Mouse (Mus musculus): Measurements from ENCODE around the gene Ubxn11. TPM values are rescaled to one million over a fixed set of nuclear protein-coding genes. Genes with fewer than 3 reads are reported as not detected.

The Ubxn11 gene
- polyA plus RNA-seq, 1 experiment from 2014 or later = 6.2 TPM

DNA sequence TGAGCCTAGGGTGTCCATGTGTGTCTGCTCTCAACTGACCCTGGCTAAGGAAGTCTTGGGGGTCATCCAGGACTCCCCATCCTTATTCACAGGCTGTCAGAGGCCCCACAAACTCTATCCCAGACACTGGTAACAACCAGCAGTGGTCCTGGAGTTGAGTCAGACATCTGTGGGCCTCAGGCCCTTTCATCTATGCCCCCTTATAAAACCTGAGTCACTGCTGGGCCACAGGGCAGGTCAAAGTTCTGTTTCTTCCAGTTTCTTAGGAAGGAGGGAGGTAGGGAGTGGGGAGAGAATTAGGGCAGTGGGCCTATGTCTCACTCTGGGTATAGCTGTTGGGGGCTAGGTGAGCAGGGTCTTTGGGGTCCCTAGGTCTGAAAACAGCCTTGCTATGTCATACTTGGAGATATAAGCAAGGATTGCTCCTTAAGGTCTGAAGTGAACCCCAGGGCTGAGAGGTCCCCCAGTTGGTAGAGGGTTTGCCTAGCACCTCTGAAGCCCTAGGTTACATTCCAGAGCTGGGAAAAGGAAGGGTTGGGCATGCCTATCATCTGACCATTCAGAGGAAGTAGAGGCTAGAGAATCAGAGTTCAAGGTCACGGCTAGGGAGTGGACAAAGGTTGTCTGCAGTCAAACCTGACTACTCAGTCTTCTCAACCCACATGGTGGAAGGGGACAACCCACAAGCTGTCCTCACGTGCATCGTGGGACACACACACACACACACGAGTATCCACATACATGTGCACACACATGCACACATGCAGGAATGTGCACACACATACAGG lies 33.4 kb upstream of the Ubxn11 start:
- H3K27ac ChIP-seq = no peak overlapping the region
- 84% methylated on average over 4 of the region's 4 CpGs for WGBS
- H3K4me2 ChIP-seq = no peak overlapping the region
- H3K4me3 ChIP-seq = no peak overlapping the region
- 0 out of 2 replicates have a peak, but pooled peaks cover 5% of the 10 kb centered on the region for H3K4me1 ChIP-seq
- no peaks in the 10 kb centered on the region for H3K9me3 ChIP-seq (replicated peaks)
- no peaks in the 10 kb centered on the region for H3K36me3 ChIP-seq (ENCODE audit: poor library complexity, severe bottlenecking)
- H3K27me3 ChIP-seq = peaks cover 18% of the 10 kb centered on the region
- no peak overlapping the region for H3K9ac ChIP-seq
- no peak for ATAC-seq

DNA sequence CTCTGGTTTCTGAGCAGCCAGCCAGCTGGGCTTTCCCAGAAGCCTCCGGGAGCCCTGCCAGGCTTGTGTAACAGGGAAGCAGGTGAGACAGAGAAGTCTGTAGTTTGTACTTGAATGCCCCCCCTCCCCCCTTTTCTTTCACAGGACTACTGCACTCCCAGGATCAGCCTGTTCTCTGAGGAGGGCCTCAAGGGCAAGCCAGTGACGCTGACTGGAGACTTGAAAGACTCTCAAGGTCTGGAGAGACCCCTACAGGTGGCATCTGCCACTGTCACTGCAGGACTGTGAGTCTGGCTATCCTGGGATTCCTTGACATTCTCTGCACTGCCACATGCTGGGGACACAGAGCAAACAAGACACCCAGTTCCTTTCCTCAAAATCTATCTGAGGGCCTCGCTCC lies 23.7 kb upstream of the Ubxn11 start:
- no peak overlapping the region for H3K4me3 ChIP-seq
- H3K27me3 ChIP-seq = peaks cover 33% of the 10 kb centered on the region
- peaks cover 12% of the 10 kb centered on the region for H3K4me1 ChIP-seq
- no peaks in the 10 kb centered on the region for H3K36me3 ChIP-seq (ENCODE audit: poor library complexity, severe bottlenecking)
- no peak overlapping the region for H3K27ac ChIP-seq
- no peaks in the 10 kb centered on the region for H3K9me3 ChIP-seq (replicated peaks)
- no peak overlapping the region for H3K4me2 ChIP-seq
- ATAC-seq = no peak
- WGBS = 15% methylated on average over 3 of the region's 3 CpGs
- H3K9ac ChIP-seq = 0 out of 2 replicates have a peak overlapping the region, but pooled peaks have one; percentile 16

DNA sequence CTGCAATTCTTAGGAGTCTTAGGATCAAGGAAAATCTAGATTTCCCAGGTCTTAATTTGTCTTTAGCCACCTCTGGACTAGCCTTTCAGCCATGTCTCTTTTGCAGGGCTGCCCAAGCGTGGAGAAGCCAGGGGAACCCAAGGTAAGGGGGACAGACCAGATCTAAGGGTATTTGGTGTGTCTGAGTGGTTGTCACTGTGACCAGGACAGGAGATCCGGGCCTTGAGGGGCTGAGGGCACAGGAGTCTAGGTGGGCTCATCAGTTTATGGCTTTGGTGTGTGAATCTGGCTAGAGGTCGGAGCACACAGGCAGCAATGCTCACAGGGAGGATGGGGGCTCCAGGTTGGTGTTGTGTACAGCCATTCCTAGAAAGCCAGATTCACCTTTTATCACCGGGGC lies 21.7 kb upstream of the Ubxn11 start:
- WGBS = 73% methylated on average over 4 of the region's 4 CpGs
- no peaks in the 10 kb centered on the region for H3K9me3 ChIP-seq (replicated peaks)

DNA sequence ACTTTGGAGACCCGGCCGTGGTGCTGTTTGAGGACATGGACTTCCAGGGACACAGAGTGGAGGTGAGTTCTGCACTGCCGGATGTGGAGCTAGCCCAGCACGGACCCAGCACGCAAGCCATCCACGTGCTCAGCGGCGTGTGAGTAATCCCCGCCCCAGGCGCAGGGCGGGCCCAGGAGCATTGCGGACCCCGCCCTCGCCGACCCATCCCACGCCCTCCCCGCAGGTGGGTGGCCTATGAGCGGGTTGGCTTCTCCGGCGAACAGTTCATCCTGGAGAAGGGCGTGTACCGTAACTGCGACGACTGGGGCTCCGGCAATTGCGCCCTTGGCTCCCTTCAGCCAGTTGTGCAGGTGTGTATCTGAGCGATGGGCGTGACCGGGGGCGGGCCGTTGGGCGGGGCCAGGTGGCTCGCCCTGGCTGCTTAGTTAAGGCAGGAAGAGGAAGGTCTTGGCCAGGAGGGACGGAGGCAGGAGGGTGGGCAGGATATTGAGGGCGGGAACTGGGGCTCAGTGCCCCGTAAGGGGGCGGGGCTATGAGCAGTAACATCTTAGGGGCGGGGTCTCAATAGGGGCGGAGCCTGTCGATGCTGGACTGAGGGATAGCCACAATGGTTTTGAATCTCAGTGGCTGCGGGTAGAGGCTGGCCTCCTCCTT lies 20.5 kb upstream of the Ubxn11 start:
- H3K4me3 ChIP-seq = peak overlapping the region; percentile 42
- no peaks in the 10 kb centered on the region for H3K36me3 ChIP-seq (ENCODE audit: poor library complexity, severe bottlenecking)
- peak overlapping the region; percentile 71 for H3K4me2 ChIP-seq
- peak overlapping the region; percentile 43 for H3K9ac ChIP-seq
- peaks cover 33% of the 10 kb centered on the region for H3K27me3 ChIP-seq
- WGBS = under 1% methylated on average over 41 of the region's 41 CpGs
- H3K27ac ChIP-seq = no peak overlapping the region
- peaks cover 12% of the 10 kb centered on the region for H3K4me1 ChIP-seq
- no peaks in the 10 kb centered on the region for H3K9me3 ChIP-seq (replicated peaks)
- peak; percentile 36 for ATAC-seq

More for the DNA sequence above, 21.7 kb upstream of the Ubxn11 start:
- H3K4me2 ChIP-seq = no peak overlapping the region
- H3K4me3 ChIP-seq = no peak overlapping the region
- no peak overlapping the region for H3K27ac ChIP-seq
- H3K27me3 ChIP-seq = peaks cover 33% of the 10 kb centered on the region
- H3K36me3 ChIP-seq (ENCODE audit: poor library complexity, severe bottlenecking) = no peaks in the 10 kb centered on the region
- ATAC-seq = no peak
- peaks cover 12% of the 10 kb centered on the region for H3K4me1 ChIP-seq
- no peak overlapping the region for H3K9ac ChIP-seq

DNA sequence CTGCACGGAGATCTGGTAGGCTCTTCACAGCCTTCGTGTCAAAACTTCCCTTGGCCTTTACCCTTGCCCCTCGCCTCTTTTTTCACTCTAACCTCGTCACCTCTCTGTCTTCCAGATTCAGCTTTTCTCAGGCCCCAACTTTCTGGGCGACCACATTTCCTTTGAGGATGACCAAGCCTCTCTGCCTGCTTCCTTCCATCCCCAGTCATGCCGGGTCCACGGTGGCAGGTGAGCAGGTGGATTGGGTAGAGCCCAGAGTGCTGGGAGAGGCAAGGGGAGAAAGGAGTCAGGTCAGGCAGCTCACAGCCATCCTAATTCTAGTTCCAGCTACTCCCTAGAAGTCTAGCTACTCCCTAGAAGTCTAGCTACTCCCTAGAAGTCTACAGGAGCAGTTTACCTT lies 19.9 kb upstream of the Ubxn11 start:
- Histone ChIP-seq H3K4me3 (peak overlapping the region; percentile 42), H3K27ac (no peak overlapping the region), H3K27me3 (peaks cover 33% of the 10 kb centered on the region), H3K9ac (no peak overlapping the region), H3K9me3 (replicated peaks) (no peaks in the 10 kb centered on the region), H3K4me1 (peaks cover 12% of the 10 kb centered on the region), H3K36me3 (ENCODE audit: poor library complexity, severe bottlenecking) (no peaks in the 10 kb centered on the region), H3K4me2 (peak overlapping the region; percentile 71)
- ATAC-seq = no peak
- 14% methylated on average over 7 of the region's 7 CpGs for WGBS

DNA sequence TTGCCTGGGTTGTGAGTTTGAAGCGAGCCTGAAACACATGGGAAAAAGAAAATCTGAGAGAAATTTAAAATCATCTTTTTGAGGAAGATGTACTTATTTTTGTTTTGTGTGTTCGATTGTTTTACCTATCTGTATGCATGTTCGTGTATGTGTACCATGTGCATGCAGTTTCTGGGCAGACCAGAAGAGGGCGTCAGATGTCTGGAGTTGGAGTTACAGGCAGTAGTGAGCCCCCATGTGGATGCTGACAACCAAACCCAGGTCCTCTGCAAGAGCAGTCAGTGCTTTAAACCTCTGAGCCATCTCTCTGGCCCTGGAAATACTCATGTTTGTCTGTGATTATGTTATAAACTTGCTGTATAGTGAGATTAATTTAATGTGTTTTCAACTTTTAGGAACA lies 17.4 kb upstream of the Ubxn11 start:
- no peak overlapping the region for H3K4me2 ChIP-seq
- H3K9ac ChIP-seq = no peak overlapping the region
- H3K36me3 ChIP-seq (ENCODE audit: poor library complexity, severe bottlenecking) = no peaks in the 10 kb centered on the region
- no peak for ATAC-seq
- H3K27ac ChIP-seq = no peak overlapping the region
- H3K4me3 ChIP-seq = no peak overlapping the region
- WGBS = 87% methylated on average over 4 of the region's 4 CpGs
- peaks cover 32% of the 10 kb centered on the region for H3K27me3 ChIP-seq
- H3K9me3 ChIP-seq (replicated peaks) = no peaks in the 10 kb centered on the region
- peaks cover 12% of the 10 kb centered on the region for H3K4me1 ChIP-seq

DNA sequence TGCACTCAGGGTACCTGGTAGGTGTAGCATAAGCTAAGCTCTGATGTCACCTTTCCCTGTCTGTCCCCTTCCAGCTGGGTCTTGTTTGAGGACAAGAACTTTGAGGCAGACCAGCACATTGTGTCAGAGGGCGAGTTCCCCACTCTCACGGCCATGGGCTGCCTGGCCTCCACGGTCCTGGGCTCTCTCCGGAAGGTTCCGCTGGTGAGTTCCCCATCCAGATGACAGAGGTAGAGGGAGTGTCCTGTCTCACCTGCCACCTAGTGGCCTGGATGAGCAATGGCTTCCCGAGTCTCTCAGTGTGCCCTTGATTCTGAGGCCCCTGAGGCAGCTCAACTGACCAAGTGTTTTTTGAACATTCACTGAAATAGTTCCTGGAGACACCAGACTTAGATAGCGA lies 15.0 kb upstream of the Ubxn11 start:
- no peaks in the 10 kb centered on the region for H3K36me3 ChIP-seq (ENCODE audit: poor library complexity, severe bottlenecking)
- no peak overlapping the region for H3K4me2 ChIP-seq
- no peaks in the 10 kb centered on the region for H3K9me3 ChIP-seq (replicated peaks)
- WGBS = 45% methylated on average over 7 of the region's 7 CpGs
- no peak overlapping the region for H3K4me3 ChIP-seq
- peaks cover 8% of the 10 kb centered on the region for H3K27me3 ChIP-seq
- H3K27ac ChIP-seq = no peak overlapping the region
- no peak for ATAC-seq
- H3K9ac ChIP-seq = no peak overlapping the region
- peaks cover 3% of the 10 kb centered on the region; the same call in 1 of the 2 replicates for H3K4me1 ChIP-seq

DNA sequence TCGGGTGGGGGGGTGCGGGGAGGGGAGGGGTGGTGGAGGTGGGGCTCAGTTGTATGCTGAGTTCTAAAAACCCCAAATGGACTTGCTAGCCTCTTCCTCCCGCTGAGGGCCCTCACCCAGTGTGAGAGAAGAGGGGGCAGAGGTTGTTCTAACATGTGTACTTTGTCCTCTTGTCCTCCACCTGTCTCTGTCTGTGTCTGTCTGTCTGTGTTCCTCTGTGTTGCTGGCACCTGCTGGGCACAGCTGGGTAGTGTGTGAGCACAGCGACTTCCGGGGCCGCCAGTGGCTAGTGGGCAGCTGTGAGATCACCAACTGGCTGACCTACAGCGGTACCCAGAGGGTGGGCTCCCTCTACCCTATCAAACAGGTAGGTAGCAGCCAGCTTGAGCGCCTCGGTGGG lies 13.3 kb upstream of the Ubxn11 start:
- no peaks in the 10 kb centered on the region for H3K27me3 ChIP-seq
- H3K27ac ChIP-seq = no peak overlapping the region
- no peaks in the 10 kb centered on the region for H3K36me3 ChIP-seq (ENCODE audit: poor library complexity, severe bottlenecking)
- H3K4me3 ChIP-seq = no peak overlapping the region
- no peaks in the 10 kb centered on the region for H3K9me3 ChIP-seq (replicated peaks)
- no peak overlapping the region for H3K4me2 ChIP-seq
- no peak for ATAC-seq
- no peaks in the 10 kb centered on the region for H3K4me1 ChIP-seq
- H3K9ac ChIP-seq = no peak overlapping the region
- 74% methylated on average over 9 of the region's 9 CpGs for WGBS

DNA sequence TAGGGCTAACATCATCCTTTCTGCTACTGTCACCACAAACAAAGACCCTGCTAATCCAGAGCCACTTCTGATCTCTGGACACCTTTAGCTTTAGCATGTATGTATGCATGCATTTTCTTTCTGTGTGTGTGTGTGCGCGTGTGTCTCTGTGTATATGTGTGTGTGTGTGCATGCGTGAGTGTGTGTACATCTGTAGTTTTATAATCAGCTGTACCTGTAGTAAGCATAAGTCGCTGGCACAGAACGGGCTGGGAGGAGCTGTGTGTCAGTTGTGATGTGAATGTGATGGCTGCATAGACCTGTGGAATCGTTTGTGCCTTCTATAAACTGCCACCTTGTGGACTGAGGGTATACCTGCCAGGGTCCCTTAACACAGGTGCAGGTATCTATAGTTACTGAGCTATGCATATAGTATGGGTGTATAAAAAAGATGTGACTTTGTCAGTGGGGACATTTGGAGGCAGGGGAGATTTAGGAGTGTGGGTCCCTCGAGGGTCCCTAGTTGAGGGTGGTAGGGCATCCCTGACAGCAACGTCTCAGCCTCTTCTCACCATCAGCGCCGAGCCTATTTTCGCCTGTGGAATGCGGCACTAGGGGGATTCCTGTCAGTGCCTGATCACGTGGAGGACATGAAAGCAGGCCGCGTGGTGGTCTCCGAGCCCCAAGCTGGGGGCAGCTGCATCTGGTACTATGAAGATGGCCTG lies 11.7 kb upstream of the Ubxn11 start:
- H3K4me1 ChIP-seq = no peaks in the 10 kb centered on the region
- ATAC-seq = no peak
- H3K9me3 ChIP-seq (replicated peaks) = no peaks in the 10 kb centered on the region
- H3K4me3 ChIP-seq = no peak overlapping the region
- H3K36me3 ChIP-seq (ENCODE audit: poor library complexity, severe bottlenecking) = no peaks in the 10 kb centered on the region
- H3K27ac ChIP-seq = no peak overlapping the region
- WGBS = 85% methylated on average over 16 of the region's 16 CpGs
- H3K9ac ChIP-seq = no peak overlapping the region
- no peak overlapping the region for H3K4me2 ChIP-seq
- H3K27me3 ChIP-seq = no peaks in the 10 kb centered on the region

DNA sequence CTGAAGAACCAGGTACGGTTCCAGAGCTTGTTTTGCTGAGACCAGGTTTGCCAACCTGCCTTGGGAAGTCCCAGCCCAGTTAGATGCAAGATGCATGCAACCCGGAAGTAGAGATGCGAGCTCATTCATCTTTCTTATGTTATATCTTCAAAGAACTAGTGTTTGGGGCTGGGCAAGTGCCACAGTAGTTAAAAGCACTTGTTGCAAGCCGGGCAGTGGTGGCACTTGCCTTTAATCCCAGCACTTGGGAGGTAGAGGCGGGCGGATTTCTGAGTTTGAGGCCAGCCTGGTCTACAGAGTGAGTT lies 11.2 kb upstream of the Ubxn11 start:
- no peak overlapping the region for H3K9ac ChIP-seq
- WGBS = 87% methylated on average over 6 of the region's 6 CpGs
- no peak overlapping the region for H3K4me2 ChIP-seq
- H3K4me1 ChIP-seq = no peaks in the 10 kb centered on the region
- no peak for ATAC-seq
- H3K36me3 ChIP-seq (ENCODE audit: poor library complexity, severe bottlenecking) = no peaks in the 10 kb centered on the region
- no peaks in the 10 kb centered on the region for H3K27me3 ChIP-seq
- no peak overlapping the region for H3K27ac ChIP-seq
- no peaks in the 10 kb centered on the region for H3K9me3 ChIP-seq (replicated peaks)
- H3K4me3 ChIP-seq = no peak overlapping the region

DNA sequence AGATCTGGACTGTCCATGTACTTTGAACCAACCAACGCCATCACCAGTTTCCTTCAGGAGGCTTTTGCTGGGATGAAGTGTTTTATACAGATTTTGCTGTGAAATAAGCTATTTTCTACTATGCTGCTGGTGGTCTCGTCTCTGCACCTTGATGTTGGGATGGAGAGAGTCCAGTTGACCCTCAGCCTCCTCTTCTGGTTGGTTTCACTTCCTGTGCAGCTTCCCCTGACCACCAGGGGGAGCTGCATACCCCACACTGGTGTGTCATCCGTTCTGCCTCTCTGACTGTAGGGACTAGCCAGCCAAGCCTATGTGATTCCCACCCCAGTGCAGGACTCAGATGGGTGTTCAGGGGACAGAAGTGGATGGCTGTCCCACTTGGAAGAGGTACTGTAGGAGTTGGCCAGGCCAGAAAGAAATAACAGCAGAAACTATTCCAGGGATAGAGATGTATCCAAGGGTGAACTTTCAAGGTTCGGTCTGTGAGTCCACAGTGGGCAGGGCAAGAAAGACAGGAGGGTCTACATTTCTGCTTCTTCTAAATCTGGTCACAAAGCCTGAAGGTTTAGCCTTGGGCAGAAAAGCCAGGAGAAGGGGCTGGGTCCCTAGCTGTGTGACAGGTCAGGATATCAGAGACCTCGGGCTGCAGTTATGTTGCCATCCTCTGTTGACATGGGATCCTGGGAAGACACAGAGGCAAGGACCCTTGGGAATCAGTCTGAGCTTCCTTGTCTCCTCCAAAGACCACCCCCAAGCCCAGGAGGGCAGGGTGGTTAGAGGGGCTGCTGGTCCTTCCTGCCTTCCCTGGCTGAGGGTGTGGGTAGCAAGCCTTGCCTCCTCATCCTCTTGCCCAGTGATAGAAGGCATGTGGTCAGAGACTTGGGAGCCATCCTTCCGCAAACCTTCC lies 9.7 kb upstream of the Ubxn11 start:
- H3K27ac ChIP-seq = no peak overlapping the region
- no peak overlapping the region for H3K4me3 ChIP-seq
- H3K4me2 ChIP-seq = no peak overlapping the region
- H3K36me3 ChIP-seq (ENCODE audit: poor library complexity, severe bottlenecking) = no peaks in the 10 kb centered on the region
- no peaks in the 10 kb centered on the region for H3K4me1 ChIP-seq
- H3K9me3 ChIP-seq (replicated peaks) = no peaks in the 10 kb centered on the region
- no peak overlapping the region for H3K9ac ChIP-seq
- H3K27me3 ChIP-seq = no peaks in the 10 kb centered on the region
- no peak for ATAC-seq
- WGBS = 70% methylated on average over 6 of the region's 6 CpGs

All from forebrain, embryonic 13.5 days (tissue).